Mouse (Mus musculus) left cerebral cortex, adult 2 months (tissue): Measurements from ENCODE around the gene Spesp1. TPM values are rescaled to one million over a fixed set of nuclear protein-coding genes. Genes with fewer than 3 reads are reported as not detected.

Experiments used
- DNase-seq, 2 experiments: peaks; one replicate each; pipeline ENCODE4 v3.0.0; 2021 to 2022; ENCODE audit warnings: low spot score in 2 of 2, mixed read lengths in 1 of 2; ENCODE audit errors: extremely low spot score in 1 of 2
- H3K27ac ChIP-seq: fragments of 200-600 bp; 2 replicates; pipeline ENCODE4 v1.8.1; 2022
- H3K4me3 ChIP-seq: fragments of 200-600 bp; 2 replicates; pipeline ENCODE4 v1.8.1; 2022
- CTCF ChIP-seq: fragments of 200-600 bp; IDR thresholded peaks from 2 replicates; pipeline ENCODE4 v1.8.1; 2022; ENCODE audit warnings: antibody characterized with exemption, mild to moderate bottlenecking, moderate library complexity
- intact Hi-C: fragments of 180-260 bp; cut with DNase I; formaldehyde crosslinking; loops from one replicate; pipeline ENCODE4 v1.15.1; 2025
- total RNA-seq, 2 experiments: library from RNA; stranded (reverse); gene quantifications; 2 replicates each; pipeline ENCODE4 v1.2.3; 2021

Spesp1 gene
- total RNA-seq, 2 experiments from 2014 or later, result 0.14 TPM; not detected in 1

- DNase-seq, result no peak
- Histone ChIP-seq H3K27ac (no peak overlapping the region), H3K4me3 (no peak overlapping the region)
- no peak for TF ChIP-seq CTCF
- intact Hi-C loops, result no loop called here
These were observed 11.1 kb downstream of the Spesp1 start for GRCm38 (mm10) chr9:62270775-62271399.

GRCm38 (mm10) chr9:62269161-62269560 lies 12.8 kb downstream of the Spesp1 start:
- Histone ChIP-seq H3K4me3 (no peak overlapping the region), H3K27ac (no peak overlapping the region)
- intact Hi-C loops, result no loop called here
- no peak for TF ChIP-seq CTCF
- no peak for DNase-seq

- intact Hi-C loops, result no loop called here
- H3K4me3 ChIP-seq, result no peak overlapping the region
- no peak for TF ChIP-seq CTCF
- DNase-seq, result no peak
- no peak overlapping the region for H3K27ac ChIP-seq
These were observed 16.7 kb downstream of the Spesp1 start for GRCm38 (mm10) chr9:62265278-62265677.

- DNase-seq, result no peak
- intact Hi-C loops, result no loop called here
- no peak for TF ChIP-seq CTCF
- H3K27ac ChIP-seq, result no peak overlapping the region
- no peak overlapping the region for H3K4me3 ChIP-seq
These were observed 18.4 kb downstream of the Spesp1 start for GRCm38 (mm10) chr9:62263652-62264051.

GRCm38 (mm10) chr9:62261406-62261805 lies 20.6 kb downstream of the Spesp1 start:
- Histone ChIP-seq H3K4me3 (no peak overlapping the region), H3K27ac (no peak overlapping the region; the same call in 1 of the 2 replicates)
- no peak for DNase-seq
- intact Hi-C loops, result no loop called here
- no peak for TF ChIP-seq CTCF

GRCm38 (mm10) chr9:62261006-62261405 lies 21.0 kb downstream of the Spesp1 start:
- Histone ChIP-seq H3K4me3 (no peak overlapping the region), H3K27ac (no peak overlapping the region; the same call in 1 of the 2 replicates)
- TF ChIP-seq CTCF, result no peak
- no peak for DNase-seq
- intact Hi-C loops, result no loop called here

GRCm38 (mm10) chr9:62258005-62258404 lies 24.0 kb downstream of the Spesp1 start:
- no peak for DNase-seq
- intact Hi-C loops, result no loop called here
- H3K4me3 ChIP-seq, result no peak overlapping the region
- H3K27ac ChIP-seq, result no peak overlapping the region
- no peak for TF ChIP-seq CTCF

- Histone ChIP-seq H3K4me3 (no peak overlapping the region), H3K27ac (0 out of 2 replicates have a peak overlapping the region, but pooled peaks have one; percentile 3)
- DNase-seq, result no peak
- TF ChIP-seq CTCF, result no peak; the same call in 1 of the 2 replicates
- intact Hi-C loops, result no loop called here
These were observed 26.0 kb downstream of the Spesp1 start for GRCm38 (mm10) chr9:62255896-62256576.

GRCm38 (mm10) chr9:62253736-62254443 lies 28.1 kb downstream of the Spesp1 start:
- intact Hi-C loops, result no loop called here
- H3K4me3 ChIP-seq, result no peak overlapping the region
- TF ChIP-seq CTCF, result peak; percentile 75
- H3K27ac ChIP-seq, result no peak overlapping the region
- no peak for DNase-seq

- intact Hi-C loops, result no loop called here
- no peak for TF ChIP-seq CTCF
- no peak for DNase-seq
These were observed 31.7 kb downstream of the Spesp1 start for GRCm38 (mm10) chr9:62250296-62250695.

GRCm38 (mm10) chr9:62246380-62246942 lies 35.5 kb downstream of the Spesp1 start:
- no peak for TF ChIP-seq CTCF
- H3K4me3 ChIP-seq, result no peak overlapping the region
- DNase-seq, result no peak
- H3K27ac ChIP-seq, result no peak overlapping the region; the same call in 1 of the 2 replicates
- intact Hi-C loops, result no loop called here

More at GRCm38 (mm10) chr9:62250296-62250695, 31.7 kb downstream of the Spesp1 start:
- Histone ChIP-seq H3K27ac (no peak overlapping the region), H3K4me3 (no peak overlapping the region)
